Mouse (Mus musculus) heart, embryonic 11.5 days (tissue): Measurements from ENCODE around the gene Med11. TPM values are rescaled to one million over a fixed set of nuclear protein-coding genes. Genes with fewer than 3 reads are reported as not detected.
A peak's percentile ranks its signal among the peaks of the same experiment; 100 is the strongest.

Experiments used
- ATAC-seq: fragments of 200-750 bp; cut with Nextera tagmentation; replicated peaks from 2 replicates; pipeline ENCODE4 v1.8.0; 2017; ENCODE audit warnings: moderate library complexity; ENCODE audit not compliant: insufficient number of reproducible peaks, low FRiP score, low TSS enrichment
- H3K27ac ChIP-seq: fragments of 300-500 bp; sonication (generic); 2 replicates; pipeline ENCODE4 v1.5.1; 2014; ENCODE audit warnings: mild to moderate bottlenecking, low read depth, low read length
- H3K27me3 ChIP-seq: fragments of 300-500 bp; sonication (generic); 2 replicates; pipeline ENCODE4 v1.6.1; 2014; ENCODE audit warnings: mild to moderate bottlenecking, low read length, mixed read lengths; ENCODE audit not compliant: control insufficient read depth, insufficient read depth
- H3K36me3 ChIP-seq: fragments of 300-500 bp; sonication (generic); 2 replicates; pipeline ENCODE4 v1.6.1; 2014; ENCODE audit warnings: mild to moderate bottlenecking, low read length, moderate library complexity, mixed read lengths; ENCODE audit not compliant: control insufficient read depth, insufficient read depth
- H3K4me1 ChIP-seq: fragments of 300-500 bp; sonication (generic); 2 replicates; pipeline ENCODE4 v1.6.1; 2014; ENCODE audit warnings: low read length; ENCODE audit not compliant: control insufficient read depth, insufficient read depth
- H3K4me2 ChIP-seq: fragments of 300-500 bp; sonication (generic); 2 replicates; pipeline ENCODE4 v1.6.1; 2014; ENCODE audit warnings: mild to moderate bottlenecking, moderate library complexity
- H3K4me3 ChIP-seq: fragments of 300-500 bp; sonication (generic); 2 replicates; pipeline ENCODE4 v1.5.1; 2014; ENCODE audit warnings: low read depth, low read length
- H3K9ac ChIP-seq: fragments of 300-500 bp; sonication (generic); 2 replicates; pipeline ENCODE4 v1.6.1; 2014; ENCODE audit warnings: mild to moderate bottlenecking, low read depth, low read length, moderate library complexity
- H3K9me3 ChIP-seq: fragments of 300-500 bp; sonication (generic); replicated peaks from 2 replicates; pipeline ENCODE4 v1.6.1; 2016; ENCODE audit warnings: low read length; ENCODE audit not compliant: control insufficient read depth
- WGBS: fragments of 180-500 bp; shearing (Covaris S2); extraction: QIAGEN DNeasy Blood & Tissue Kit; methylation state at CpG from one replicate; pipeline ENCODE4 v1.1.7; 2014; ENCODE audit not compliant: insufficient replicate concordance; 5-methylcytosine and 5-hydroxymethylcytosine counted together
- polyA plus RNA-seq: library from polyadenylated mRNA; unstranded; fragments of >200 nt; fragmentation: Nextera tagmentation; extraction: Ambion mirVana; gene quantifications from 2 replicates; pipeline ENCODE4 v1.2.1, GENCODE M21; 2014

The Med11 gene
- polyA plus RNA-seq, 1 experiment from 2014 or later = 31.2 TPM

GRCm38 (mm10) chr11:70453261-70454044 is 1.7 kb downstream of the Med11 start:
- H3K27me3 ChIP-seq = peaks cover 1% of the 10 kb centered on the region
- H3K9ac ChIP-seq = no peak overlapping the region
- 86% methylated on average over 9 of the region's 9 CpGs for WGBS
- H3K9me3 ChIP-seq = no peaks in the 10 kb centered on the region
- H3K4me1 ChIP-seq = peaks cover 5% of the 10 kb centered on the region
- H3K27ac ChIP-seq = no peak overlapping the region
- H3K4me2 ChIP-seq = no peak overlapping the region; the same call in 1 of the 2 replicates
- ATAC-seq = no peak
- no peaks in the 10 kb centered on the region for H3K36me3 ChIP-seq
- no peak overlapping the region for H3K4me3 ChIP-seq

GRCm38 (mm10) chr11:70458688-70459600 is 7.2 kb downstream of the Med11 start, which contains the start of gene Zmynd15:
Gene Zmynd15 (plus strand): TSS chr11:70459433.
- Histone ChIP-seq H3K4me1 (peaks cover 5% of the 10 kb centered on the region; the same call in 1 of the 2 replicates), H3K27me3 (peaks cover 27% of the 10 kb centered on the region), H3K36me3 (no peaks in the 10 kb centered on the region), H3K9me3 (no peaks in the 10 kb centered on the region), H3K27ac (no peak within 1 kb of the TSS), H3K4me3 (peak within 1 kb of the TSS; percentile 68), H3K9ac (peak within 1 kb of the TSS; percentile 71), H3K4me2 (peak within 1 kb of the TSS; percentile 97)
- WGBS = 15% methylated on average over 31 of the region's 32 CpGs
- ATAC-seq = no peak; the same call in 1 of the 2 replicates

DNA sequence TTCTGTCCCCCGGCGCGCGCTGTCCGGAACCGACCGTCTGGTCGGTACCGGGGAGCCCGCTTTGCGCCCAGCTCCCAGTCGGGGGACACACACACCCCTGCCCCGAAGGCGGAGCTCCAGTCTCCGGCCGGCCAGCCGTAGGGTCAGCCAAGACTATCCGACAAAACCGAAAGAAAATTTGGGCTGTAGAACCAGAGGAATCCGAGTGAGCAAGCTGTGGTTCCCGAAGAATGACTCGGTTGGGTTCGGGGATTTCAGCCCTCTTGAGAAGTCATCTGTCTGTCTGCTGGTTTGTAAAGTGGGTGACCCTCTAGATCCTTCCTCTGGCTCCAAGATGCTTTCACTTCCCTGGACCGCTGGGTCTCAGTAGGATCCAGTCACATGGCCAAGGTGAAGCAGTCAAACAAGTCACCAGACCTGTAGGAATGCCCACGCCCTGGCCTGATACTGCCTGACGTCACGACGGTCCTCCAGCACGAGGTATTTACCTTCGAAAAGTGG is 7.9 kb downstream of the Med11 start, which contains the start of gene Cxcl16:
Gene Cxcl16, minus strand, starts transcription at position 384 of the 501 bp plus-strand sequence.
- Histone ChIP-seq H3K9me3 (no peaks in the 10 kb centered on the region), H3K4me3 (peak within 1 kb of the TSS; percentile 68), H3K36me3 (no peaks in the 10 kb centered on the region), H3K27ac (no peak within 1 kb of the TSS), H3K4me1 (peaks cover 5% of the 10 kb centered on the region; the same call in 1 of the 2 replicates), H3K27me3 (peaks cover 34% of the 10 kb centered on the region), H3K4me2 (peak within 1 kb of the TSS; percentile 97), H3K9ac (peak within 1 kb of the TSS; percentile 71)
- WGBS = 3% methylated on average over 30 of the region's 30 CpGs
- ATAC-seq = no peak

DNA sequence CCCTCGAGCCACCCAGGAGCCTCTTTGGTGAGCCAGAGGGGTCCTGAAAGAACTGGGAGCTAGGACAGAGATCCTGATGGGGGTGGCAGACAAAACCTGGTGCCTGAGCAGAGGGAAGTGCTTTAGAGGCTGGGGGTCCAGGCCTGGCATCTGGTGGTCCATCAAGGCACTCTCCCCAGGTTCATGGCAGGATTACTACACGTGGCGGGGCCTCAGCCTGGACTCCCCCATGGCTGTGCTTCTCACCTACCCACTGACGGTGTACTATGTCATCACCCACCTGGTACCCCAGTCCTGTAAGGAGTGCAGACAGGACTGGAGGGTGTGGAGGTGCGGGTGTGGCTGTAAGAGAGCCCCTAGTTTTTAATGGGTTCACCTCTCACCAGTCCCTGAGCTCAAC is 12.3 kb downstream of the Med11 start:
- Histone ChIP-seq H3K4me3 (no peak overlapping the region), H3K27ac (no peak overlapping the region), H3K27me3 (peaks cover 34% of the 10 kb centered on the region), H3K4me1 (peaks cover 11% of the 10 kb centered on the region; the same call in 1 of the 2 replicates), H3K9ac (no peak overlapping the region), H3K36me3 (no peaks in the 10 kb centered on the region), H3K4me2 (no peak overlapping the region), H3K9me3 (no peaks in the 10 kb centered on the region)
- 69% methylated on average over 5 of the region's 5 CpGs for WGBS
- ATAC-seq = no peak

DNA sequence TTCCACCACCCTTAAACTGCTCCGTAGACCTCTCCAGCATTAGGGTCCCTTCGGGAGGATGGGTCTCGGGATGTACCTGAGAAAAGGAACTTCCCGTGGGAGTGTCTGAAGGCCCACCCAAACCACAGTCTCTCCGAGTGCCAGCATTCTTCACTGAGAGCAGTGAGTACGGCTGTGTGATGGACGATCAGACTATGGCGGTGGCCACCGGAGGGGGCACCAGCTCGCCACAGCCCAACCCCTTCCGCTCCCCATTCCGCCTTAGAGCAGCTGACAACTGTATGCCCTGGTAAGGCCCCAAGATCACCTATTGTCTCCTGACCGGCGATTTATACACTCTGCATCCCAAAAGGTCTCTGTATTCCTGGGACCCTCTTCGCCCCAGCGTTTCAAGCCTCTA is 13.5 kb downstream of the Med11 start:
- peaks cover 25% of the 10 kb centered on the region for H3K27me3 ChIP-seq
- H3K27ac ChIP-seq = peak overlapping the region; percentile 7; the same call in 1 of the 2 replicates
- H3K9ac ChIP-seq = peak overlapping the region; percentile 46
- H3K9me3 ChIP-seq = no peaks in the 10 kb centered on the region
- peak overlapping the region; percentile 28 for H3K4me3 ChIP-seq
- peaks cover 10% of the 10 kb centered on the region; the same call in 1 of the 2 replicates for H3K4me1 ChIP-seq
- H3K4me2 ChIP-seq = peak overlapping the region; percentile 61
- ATAC-seq = no peak
- H3K36me3 ChIP-seq = no peaks in the 10 kb centered on the region
- 16% methylated on average over 16 of the region's 16 CpGs for WGBS

GRCm38 (mm10) chr11:70465824-70466223 is 14.1 kb downstream of the Med11 start:
- Histone ChIP-seq H3K9me3 (no peaks in the 10 kb centered on the region), H3K4me2 (peak overlapping the region; percentile 61), H3K36me3 (no peaks in the 10 kb centered on the region), H3K4me3 (peak overlapping the region; percentile 28), H3K27me3 (peaks cover 19% of the 10 kb centered on the region), H3K4me1 (peaks cover 10% of the 10 kb centered on the region; the same call in 1 of the 2 replicates), H3K9ac (peak overlapping the region; percentile 46; the same call in 1 of the 2 replicates), H3K27ac (peak overlapping the region; percentile 7)
- ATAC-seq = no peak
- WGBS = 11% methylated on average over 23 of the region's 23 CpGs

DNA sequence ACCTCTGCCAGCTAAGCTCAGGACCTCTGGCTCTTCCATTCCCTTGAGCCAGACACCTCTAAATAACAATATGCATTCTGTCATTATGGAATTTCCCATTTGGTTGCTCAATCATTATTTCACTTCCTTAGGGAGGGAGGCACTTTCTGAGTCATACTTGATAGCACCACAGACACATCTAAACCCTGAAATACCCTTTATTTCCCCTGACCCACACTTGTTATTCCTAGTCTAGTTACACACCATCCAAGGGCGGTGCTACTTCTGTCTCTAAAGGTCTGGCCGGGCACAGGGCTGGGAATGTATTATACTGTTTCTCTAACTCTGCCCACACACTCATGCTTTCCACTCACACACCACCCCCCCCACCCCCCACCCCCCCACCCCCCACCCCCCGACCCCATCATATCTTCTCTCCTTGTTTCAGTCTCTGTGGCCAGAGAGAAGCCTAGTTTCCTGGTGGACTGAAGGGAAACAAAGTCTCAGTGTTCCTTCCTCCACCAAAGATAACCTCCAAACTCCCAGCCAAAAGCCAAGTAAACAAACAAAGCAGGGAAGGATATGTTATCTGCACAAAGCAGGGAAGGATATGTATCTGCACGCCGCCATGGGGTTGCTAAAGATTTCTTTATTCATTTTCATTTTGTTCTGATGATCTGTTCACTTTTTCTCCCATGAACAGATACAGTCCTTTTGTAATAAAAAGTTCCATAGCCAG is 16.3 kb downstream of the Med11 start:
- WGBS = 49% methylated on average over 5 of the region's 5 CpGs
- Histone ChIP-seq H3K9ac (no peak overlapping the region), H3K4me1 (peaks cover 10% of the 10 kb centered on the region; the same call in 1 of the 2 replicates), H3K4me3 (no peak overlapping the region), H3K36me3 (no peaks in the 10 kb centered on the region), H3K9me3 (no peaks in the 10 kb centered on the region), H3K27me3 (peaks cover 17% of the 10 kb centered on the region), H3K27ac (peak overlapping the region; percentile 74), H3K4me2 (no peak overlapping the region)
- ATAC-seq = peak; percentile 46; the same call in 1 of the 2 replicates
